Mouse (Mus musculus) E14TG2a.4 (cell line): ENCODE data around the gene Sdhb.

Experiments used
- H3K27me3 ChIP-seq: 2 replicates; pipeline ENCODE4 v1.6.1; 2014; ENCODE audit warnings: low read length, control low read depth; ENCODE audit not compliant: insufficient read depth
- H3K36me3 ChIP-seq: 2 replicates; pipeline ENCODE4 v1.6.1; 2014; ENCODE audit warnings: low read length, control low read depth; ENCODE audit not compliant: insufficient read depth
- H3K4me1 ChIP-seq: replicated peaks from 2 replicates; pipeline ENCODE4 v1.6.1; 2014; ENCODE audit warnings: low read depth, low read length, control low read depth
- H3K4me3 ChIP-seq: replicated peaks from 2 replicates; pipeline ENCODE4 v1.5.1; 2014; ENCODE audit warnings: mild to moderate bottlenecking, low read length
- H3K9me3 ChIP-seq: 2 replicates; pipeline ENCODE4 v1.6.1; 2014; ENCODE audit warnings: low read length, control low read depth
- CTCF ChIP-seq: conservative IDR thresholded peaks from 2 replicates; pipeline ENCODE4 v1.5.1; 2014; ENCODE audit warnings: low read length
- NANOG ChIP-seq: IDR thresholded peaks from 2 replicates; pipeline ENCODE4 v1.6.1; 2014; ENCODE audit warnings: borderline replicate concordance, low read length, mixed read lengths
- POU5F1 ChIP-seq: IDR thresholded peaks from 2 replicates; pipeline ENCODE4 v1.6.1; 2014; ENCODE audit warnings: low read length, borderline replicate concordance

Gene Sdhb

DNA sequence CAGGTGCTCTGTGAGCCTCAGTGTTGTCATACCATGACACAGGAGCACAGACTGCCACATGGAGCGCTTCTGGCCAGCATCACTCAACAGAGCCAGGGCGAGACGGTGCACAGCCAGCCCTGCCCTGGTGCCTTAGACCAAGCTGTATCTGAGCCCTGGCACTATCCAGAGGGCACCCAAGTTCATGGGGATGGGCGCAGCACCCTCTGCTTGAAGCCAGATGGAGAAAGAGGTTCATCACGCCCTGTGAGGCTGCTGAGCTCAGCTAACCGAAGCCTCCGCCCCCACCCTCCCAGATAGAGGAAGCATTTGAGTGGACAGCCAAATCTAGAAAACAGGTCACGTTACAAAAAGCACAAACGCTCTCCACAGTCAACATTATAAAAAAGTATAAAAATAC, 55.3 kb downstream of the Sdhb start:
- H3K36me3 ChIP-seq, result peaks cover 31% of the 10 kb centered on the region
- no peak overlapping the region for H3K4me3 ChIP-seq
- H3K27me3 ChIP-seq, result peaks cover 10% of the 10 kb centered on the region
- no peak for TF ChIP-seq CTCF
- H3K4me1 ChIP-seq, result peaks cover 68% of the 10 kb centered on the region
- no peaks in the 10 kb centered on the region for H3K9me3 ChIP-seq

DNA sequence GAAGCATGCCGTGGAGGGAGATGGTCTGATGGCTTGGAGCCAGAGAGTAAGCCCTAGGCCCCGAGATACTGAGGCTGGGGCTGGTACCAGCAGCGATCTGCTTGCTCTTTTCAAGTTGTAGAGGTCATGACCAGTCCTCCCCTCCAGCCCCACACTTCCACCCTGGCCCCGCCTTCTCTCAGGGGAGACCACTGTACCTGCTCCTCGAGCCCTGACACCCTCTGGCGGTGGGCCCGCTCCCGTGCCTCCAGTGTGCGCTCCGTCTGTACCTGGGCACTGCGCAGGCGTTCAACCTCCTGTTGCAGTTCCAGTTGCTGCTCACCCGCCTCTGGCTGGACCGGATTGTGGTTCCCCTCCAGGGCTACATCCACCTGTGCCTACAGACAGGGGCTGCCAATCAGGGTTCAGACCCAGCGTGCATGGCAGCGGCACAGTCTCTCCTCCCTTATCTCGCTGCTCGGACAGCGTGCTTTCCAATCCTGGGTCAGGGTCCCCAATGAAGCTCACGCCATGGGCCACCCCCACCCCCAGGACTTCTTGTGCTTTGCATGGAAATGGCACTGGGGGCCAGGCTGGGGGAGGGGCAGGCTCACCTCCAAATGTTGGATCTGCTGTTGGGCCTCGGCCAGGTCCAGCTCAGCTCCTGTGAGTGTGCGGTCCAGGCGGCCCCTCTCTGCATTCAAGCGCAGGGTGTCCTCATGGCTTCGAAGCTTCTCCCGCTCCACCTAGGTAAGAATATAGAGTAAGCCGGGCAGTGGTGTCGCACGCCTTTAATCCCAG, 56.8 kb downstream of the Sdhb start:
- no peak for TF ChIP-seq POU5F1
- no peak for TF ChIP-seq NANOG
- TF ChIP-seq CTCF, result 0 out of 2 replicates have a peak, but pooled peaks have one; percentile 3
- Histone ChIP-seq H3K27me3 (no peaks in the 10 kb centered on the region), H3K36me3 (peaks cover 38% of the 10 kb centered on the region), H3K9me3 (no peaks in the 10 kb centered on the region), H3K4me1 (peaks cover 72% of the 10 kb centered on the region), H3K4me3 (peak overlapping the region; percentile 53)

DNA sequence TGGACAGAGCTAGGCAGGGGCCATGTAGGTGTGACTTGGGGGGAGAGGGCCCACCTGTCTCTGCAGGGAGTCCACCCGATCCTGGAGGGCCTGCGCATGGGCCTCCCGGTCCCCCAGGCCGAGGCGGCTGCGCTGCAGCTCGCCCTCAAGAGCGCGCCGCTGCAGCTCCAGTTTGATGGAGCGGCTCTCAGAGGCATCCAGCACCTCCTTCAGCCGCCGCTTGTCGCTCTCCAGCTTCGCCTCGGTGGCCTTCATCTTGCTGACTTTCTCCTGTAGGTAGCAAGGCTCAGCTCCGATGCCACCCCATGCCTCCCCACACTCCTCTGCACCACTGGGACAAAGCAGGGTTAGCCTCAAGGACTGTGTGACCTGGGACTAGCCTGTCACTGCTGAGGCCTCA, 59.2 kb downstream of the Sdhb start:
- Histone ChIP-seq H3K36me3 (peaks cover 54% of the 10 kb centered on the region), H3K4me3 (no peak overlapping the region), H3K9me3 (no peaks in the 10 kb centered on the region), H3K4me1 (peaks cover 58% of the 10 kb centered on the region), H3K27me3 (no peaks in the 10 kb centered on the region)
- no peak for TF ChIP-seq NANOG
- no peak for TF ChIP-seq POU5F1
- no peak for TF ChIP-seq CTCF

DNA sequence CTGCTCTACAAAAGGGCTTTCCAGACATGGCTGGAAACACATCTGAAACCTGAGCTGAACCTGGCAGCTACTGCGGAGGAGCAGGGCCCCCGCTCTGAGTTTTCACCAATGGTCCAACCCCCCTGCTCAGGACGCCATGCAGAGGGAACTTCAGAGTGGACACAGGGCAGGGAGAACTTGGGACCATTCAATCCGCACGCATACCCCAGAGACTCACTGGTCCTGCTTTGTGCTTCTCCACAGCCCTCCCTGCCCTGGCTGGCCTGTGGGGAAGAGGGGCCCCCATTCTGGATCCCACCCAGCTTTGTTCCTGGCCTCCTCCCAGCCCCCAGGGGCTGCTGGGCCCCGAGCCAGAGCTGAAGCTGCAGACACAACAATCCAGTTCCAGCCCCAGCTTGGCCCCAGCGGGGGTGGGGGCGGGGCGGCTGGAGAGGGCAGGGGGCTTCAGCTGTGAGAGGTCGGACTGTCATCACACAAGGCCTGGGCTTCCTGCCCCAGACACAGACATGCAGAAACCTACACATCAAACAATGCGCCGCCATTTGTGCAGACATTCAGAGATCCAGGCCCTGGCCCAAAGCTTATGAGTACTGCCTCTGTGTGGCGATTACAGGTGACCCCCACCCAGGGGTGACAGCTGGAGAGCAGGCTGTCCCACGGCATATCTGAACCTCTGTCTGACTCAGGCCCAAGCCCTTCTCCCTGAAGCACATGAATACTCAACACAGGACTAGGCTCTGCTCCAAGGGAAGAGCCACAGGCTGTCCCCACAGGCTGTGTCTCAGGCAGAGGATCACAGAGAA, 60.0 kb downstream of the Sdhb start:
- H3K9me3 ChIP-seq, result no peaks in the 10 kb centered on the region
- no peaks in the 10 kb centered on the region for H3K27me3 ChIP-seq
- peaks cover 54% of the 10 kb centered on the region for H3K4me1 ChIP-seq
- TF ChIP-seq CTCF (no peak), NANOG (no peak), POU5F1 (no peak)
- no peak overlapping the region for H3K4me3 ChIP-seq
- H3K36me3 ChIP-seq, result peaks cover 53% of the 10 kb centered on the region

DNA sequence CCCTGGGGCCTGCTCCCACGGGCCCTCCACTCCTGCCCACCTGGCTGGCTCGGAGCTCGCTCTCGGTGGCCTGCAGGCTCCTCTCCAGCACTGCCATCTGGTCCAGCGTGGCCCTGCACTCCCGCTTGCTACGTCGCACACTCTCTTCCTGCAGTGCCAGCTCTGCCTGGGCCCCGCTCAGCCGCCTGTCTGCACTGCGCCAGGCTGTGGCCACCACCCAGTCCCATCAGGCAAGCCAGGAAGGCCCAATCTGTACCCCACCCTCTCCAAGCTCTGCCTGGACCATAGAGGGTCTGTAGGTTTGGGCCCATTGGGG, 60.6 kb downstream of the Sdhb start:
- H3K4me1 ChIP-seq, result peaks cover 54% of the 10 kb centered on the region
- peaks cover 51% of the 10 kb centered on the region for H3K36me3 ChIP-seq
- no peaks in the 10 kb centered on the region for H3K9me3 ChIP-seq
- H3K27me3 ChIP-seq, result no peaks in the 10 kb centered on the region
- no peak overlapping the region; the same call in 1 of the 2 replicates for H3K4me3 ChIP-seq
- no peak for TF ChIP-seq NANOG
- no peak for TF ChIP-seq CTCF
- TF ChIP-seq POU5F1, result no peak

DNA sequence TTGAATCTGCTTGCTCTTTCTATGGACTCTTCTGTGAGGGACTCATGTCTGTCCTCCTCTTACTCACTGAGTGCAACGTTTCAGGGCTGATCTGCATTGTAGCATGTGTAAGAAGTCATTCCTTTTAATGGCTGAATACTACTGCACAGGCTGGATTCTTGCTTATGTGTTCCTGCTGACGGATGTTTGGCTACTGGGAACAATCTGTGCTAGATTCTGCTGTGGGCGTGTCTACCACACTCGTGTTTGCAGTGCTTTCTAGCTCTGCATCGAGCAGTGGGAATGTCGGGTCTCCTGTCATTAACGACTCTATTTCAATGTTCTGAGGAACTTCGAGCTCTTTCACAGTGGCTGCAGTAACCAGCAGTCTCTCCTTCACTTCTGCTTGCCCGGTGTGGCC, 63.0 kb downstream of the Sdhb start:
- TF ChIP-seq NANOG (no peak), POU5F1 (no peak), CTCF (no peak)
- Histone ChIP-seq H3K4me1 (peaks cover 41% of the 10 kb centered on the region), H3K36me3 (peaks cover 58% of the 10 kb centered on the region), H3K4me3 (no peak overlapping the region), H3K9me3 (no peaks in the 10 kb centered on the region), H3K27me3 (no peaks in the 10 kb centered on the region)

DNA sequence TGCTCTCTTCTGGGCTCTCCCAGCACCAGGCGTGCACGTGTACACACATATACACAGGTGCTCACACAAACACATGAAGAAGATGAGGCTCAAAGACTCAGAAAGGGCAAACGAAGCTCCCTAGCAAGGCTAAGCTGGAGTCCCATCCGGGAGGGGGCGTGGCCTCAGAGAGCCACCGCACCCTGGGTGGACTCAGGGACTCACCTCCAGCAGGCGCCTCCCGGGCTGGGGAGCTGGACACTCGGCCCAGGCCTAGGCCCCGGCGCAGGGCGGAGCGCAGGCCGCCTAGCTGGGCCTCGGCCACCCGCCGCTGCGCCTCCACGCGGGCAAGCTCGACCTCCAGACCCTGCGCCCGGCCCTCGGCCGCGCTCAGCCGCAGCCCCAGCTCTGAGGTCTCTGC, 64.0 kb downstream of the Sdhb start:
- H3K4me1 ChIP-seq, result peaks cover 37% of the 10 kb centered on the region
- no peaks in the 10 kb centered on the region for H3K9me3 ChIP-seq
- H3K36me3 ChIP-seq, result peaks cover 58% of the 10 kb centered on the region
- 0 out of 2 replicates have a peak, but pooled peaks cover 2% of the 10 kb centered on the region for H3K27me3 ChIP-seq
- H3K4me3 ChIP-seq, result peak overlapping the region; percentile 73
- TF ChIP-seq POU5F1, result no peak
- TF ChIP-seq CTCF, result no peak
